Mouse (Mus musculus) kidney, postnatal 10 days (tissue): Measurements from ENCODE around the gene Nanp.

Experiments used
- DNase-seq: peaks from one replicate; pipeline ENCODE4 v3.0.0; 2021; ENCODE audit warnings: mixed read lengths

The Nanp gene

DNA sequence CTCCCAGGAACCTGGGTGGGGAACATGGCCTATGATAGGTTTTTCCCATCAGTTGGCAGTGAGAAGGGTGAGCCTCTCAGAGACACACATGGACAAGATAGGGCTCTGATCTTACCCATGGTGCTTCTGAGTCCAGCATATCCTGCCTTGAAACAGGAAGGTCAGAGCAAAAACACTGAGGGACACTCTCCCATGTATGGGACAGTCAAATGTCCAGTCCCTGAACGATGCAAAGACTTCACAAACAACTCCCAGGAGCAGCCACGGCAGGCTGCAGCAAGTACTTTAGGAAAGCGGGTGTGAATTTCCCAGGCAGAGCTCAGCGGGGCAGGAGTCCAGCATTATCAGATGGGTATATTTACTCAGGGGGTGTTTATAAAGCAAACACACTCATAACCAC lies 43.9 kb downstream of the Nanp start:
- DNase-seq: no peak

DNA sequence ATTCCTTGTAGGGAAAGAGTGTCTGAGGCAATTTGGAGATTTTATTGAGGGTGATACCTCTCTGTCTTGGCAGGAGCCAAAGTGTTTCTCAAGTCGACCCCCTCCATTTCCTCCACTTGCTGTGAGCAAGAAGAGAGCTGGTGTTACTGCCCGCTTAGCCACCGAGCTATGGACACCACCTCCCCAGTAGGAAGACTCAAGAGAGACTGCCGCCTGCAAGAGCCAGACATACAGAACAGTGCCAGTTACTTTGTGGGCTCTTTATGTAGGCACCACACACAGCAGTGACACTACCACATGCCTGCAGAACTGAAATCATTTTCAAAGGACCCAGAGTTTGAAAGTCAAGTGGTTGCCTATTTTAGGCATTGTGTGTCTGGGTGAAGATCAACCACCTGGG lies 48.1 kb downstream of the Nanp start:
- no peak for DNase-seq

DNA sequence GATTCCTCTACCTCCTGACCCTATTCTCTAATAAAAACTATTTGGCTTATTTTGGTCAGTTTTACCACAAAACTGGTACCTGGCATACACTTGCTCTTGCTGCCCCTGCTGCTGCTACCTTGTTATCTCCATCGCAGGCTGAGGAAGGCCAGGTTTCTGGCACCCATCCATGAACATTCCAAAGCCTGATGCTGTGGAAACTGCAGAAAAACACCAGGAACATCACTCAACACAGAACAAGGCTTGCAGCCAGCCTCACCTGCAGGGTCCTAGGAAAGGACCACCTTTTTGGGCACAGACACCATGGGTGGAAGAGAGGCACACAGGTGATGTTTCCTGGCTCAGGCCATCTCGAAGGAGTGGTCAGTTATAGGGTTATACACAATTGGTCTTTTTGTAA lies 48.7 kb downstream of the Nanp start:
- no peak for DNase-seq

DNA sequence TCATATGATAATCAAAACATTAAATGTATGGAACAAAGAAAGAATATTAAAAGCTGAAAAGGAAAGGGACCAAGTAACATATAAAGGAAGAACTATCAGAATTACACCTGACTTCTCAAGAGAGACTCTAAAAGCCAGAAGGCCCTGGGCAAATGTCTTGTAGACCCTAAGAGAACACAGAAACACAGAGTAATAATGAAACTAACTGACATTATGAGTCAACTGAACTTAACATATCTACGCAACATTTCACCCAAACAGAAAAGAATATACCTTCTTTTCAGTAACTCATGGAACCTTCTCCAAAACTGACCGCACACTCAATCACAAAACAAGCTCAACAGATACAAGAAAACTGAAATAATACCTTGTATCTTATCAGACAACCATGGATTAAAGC lies 53.8 kb downstream of the Nanp start:
- DNase-seq: no peak

DNA sequence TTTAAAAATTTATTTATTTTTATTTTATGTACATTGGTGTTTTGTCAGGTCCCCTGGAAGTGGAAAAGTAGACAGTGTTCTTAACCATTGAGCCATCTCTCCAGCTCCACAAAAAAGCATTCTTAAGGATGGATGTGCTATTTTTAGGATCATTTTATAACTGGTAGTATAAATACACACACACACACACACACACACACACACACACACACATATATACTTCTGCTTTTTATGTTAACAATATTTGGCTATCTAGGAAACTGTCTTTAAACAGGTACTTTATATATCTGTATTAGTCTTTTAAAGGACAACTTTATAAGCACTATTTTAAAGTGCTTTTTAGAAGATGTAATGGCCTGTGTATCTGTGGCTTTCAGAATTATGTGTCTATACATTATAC lies 57.1 kb downstream of the Nanp start:
- no peak for DNase-seq

DNA sequence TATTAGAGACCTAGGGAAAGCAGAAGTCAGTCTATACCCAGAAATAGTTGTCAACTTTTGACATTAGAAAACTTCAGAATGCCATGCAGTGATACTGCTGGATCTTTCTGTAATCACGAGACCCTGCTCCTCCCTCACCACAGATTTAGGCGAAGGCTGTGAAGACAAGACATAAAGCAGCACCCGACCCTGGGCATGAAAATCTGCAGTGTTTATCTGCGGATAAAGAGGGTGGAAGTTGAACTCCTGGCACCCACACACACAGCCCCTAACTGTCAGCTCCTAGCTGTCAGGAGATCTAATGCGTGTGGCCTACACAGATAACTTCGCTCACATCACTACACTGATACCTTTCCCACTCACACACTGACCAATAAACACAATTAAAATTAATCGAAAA lies 57.7 kb downstream of the Nanp start:
- DNase-seq: no peak

DNA sequence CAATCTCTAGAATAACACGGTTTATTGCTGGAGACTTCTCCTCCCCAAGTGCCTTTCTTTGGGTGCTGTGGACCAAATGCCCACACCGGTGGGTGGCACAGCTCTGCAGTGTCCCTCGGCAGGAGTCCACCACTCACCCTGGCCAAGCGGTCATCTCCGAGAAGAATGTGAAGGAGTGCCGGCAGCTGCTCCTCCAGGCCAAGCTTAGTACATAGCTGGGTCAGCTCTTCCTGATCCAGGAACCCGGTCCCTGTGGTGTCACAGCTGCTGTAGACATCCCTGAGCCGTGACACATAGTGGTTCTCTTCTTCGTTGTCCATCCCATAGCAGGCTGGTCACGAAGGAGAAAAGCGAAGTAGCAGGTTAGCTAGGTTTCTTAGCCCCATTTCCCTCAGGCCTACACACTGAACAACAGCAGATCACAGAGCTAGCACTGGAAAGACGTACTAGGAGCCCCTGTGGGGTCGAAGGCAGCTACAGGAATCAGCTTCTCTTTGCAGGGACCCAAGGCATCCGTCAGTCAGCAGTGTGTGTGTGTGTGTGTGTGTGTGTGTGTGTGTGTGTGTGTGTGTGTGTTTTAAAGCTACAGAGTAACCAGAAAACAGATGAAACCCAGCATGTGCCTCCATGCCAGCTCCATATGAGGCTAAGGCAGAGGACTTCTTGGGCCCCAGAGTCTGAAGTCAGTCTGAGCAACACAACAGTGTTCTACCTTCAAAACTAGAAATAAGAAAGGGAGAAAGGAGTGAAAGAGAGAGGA lies 59.2 kb downstream of the Nanp start:
- no peak for DNase-seq
